Mouse (Mus musculus) macrophage (primary cell): ENCODE measurements around the gene Slamf7. TPM values are rescaled to one million over a fixed set of nuclear protein-coding genes. Genes with fewer than 3 reads are reported as not detected.
A peak's percentile ranks its signal among the peaks of the same experiment; 100 is the strongest.

Source experiments
- H3K27ac ChIP-seq: fragments of 350-480 bp; formaldehyde crosslinking; 2 replicates; pipeline ENCODE4 v1.9.0; 2021
- H3K36me3 ChIP-seq: fragments of 350-480 bp; formaldehyde crosslinking; 2 replicates; pipeline ENCODE4 v1.9.0; 2021; ENCODE audit errors: inconsistent target
- H3K4me3 ChIP-seq: fragments of 350-480 bp; formaldehyde crosslinking; 2 replicates; pipeline ENCODE4 v1.9.0; 2021; ENCODE audit errors: inconsistent target
- H3K79me2 ChIP-seq: fragments of 350-480 bp; formaldehyde crosslinking; 2 replicates; pipeline ENCODE4 v1.9.0; 2021; ENCODE audit errors: inconsistent target
- WGBS: methylation state at CpG from one replicate; pipeline ENCODE4 v1.1.7; 2026; ENCODE audit warnings: inconsistent platforms; ENCODE audit not compliant: missing documents; 5-methylcytosine and 5-hydroxymethylcytosine counted together
- polyA plus RNA-seq: library from polyadenylated mRNA; stranded (reverse); fragments of 250-400 nt; gene quantifications from 3 replicates; pipeline ENCODE4 v1.2.4, GENCODE M21; 2018; ENCODE audit warnings: inconsistent platforms

Gene Slamf7
- polyA plus RNA-seq, 1 experiment from 2014 or later, result 257 TPM

DNA sequence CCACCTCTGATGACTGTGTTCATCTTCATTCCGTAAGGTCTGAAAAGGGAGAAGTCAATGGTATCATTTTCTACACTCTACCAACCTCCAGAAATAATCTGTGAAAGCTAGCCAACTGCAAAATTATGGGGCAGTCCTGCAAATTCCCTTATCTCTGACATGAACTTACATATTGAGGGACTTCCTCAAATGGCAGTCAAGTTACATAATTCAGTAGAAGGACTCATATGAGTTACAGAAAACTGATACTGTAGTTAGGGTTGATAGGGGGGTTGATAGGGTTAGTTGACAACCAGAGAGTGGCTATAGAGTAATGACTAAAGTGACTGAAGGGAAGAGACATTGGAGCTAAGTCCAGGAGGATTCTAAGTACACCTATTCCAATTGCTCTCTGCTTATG lies 7.6 kb upstream of the Slamf7 start:
- no peaks in the 10 kb centered on the region for H3K79me2 ChIP-seq
- WGBS, result 6% methylated on average over 1 of the region's 1 CpGs

GRCm38 (mm10) chr1:171658561-171658991 lies 5.7 kb upstream of the Slamf7 start:
- 27% methylated on average over 5 of the region's 5 CpGs for WGBS
- Histone ChIP-seq H3K36me3 (no peaks in the 10 kb centered on the region), H3K27ac (peak overlapping the region; percentile 98), H3K79me2 (no peaks in the 10 kb centered on the region), H3K4me3 (no peak overlapping the region)

More for the DNA sequence above, 7.6 kb upstream of the Slamf7 start:
- H3K27ac ChIP-seq, result peak overlapping the region; percentile 98
- no peaks in the 10 kb centered on the region for H3K36me3 ChIP-seq
- no peak overlapping the region for H3K4me3 ChIP-seq

- peak overlapping the region; percentile 76 for H3K27ac ChIP-seq
- peaks cover 7% of the 10 kb centered on the region; the same call in 1 of the 2 replicates for H3K36me3 ChIP-seq
- H3K4me3 ChIP-seq, result peak overlapping the region; percentile 55
- peaks cover 57% of the 10 kb centered on the region for H3K79me2 ChIP-seq
- WGBS, result 32% methylated on average over 8 of the region's 8 CpGs
These were observed 4.0 kb downstream of the Slamf7 start for GRCm38 (mm10) chr1:171648840-171649239.

DNA sequence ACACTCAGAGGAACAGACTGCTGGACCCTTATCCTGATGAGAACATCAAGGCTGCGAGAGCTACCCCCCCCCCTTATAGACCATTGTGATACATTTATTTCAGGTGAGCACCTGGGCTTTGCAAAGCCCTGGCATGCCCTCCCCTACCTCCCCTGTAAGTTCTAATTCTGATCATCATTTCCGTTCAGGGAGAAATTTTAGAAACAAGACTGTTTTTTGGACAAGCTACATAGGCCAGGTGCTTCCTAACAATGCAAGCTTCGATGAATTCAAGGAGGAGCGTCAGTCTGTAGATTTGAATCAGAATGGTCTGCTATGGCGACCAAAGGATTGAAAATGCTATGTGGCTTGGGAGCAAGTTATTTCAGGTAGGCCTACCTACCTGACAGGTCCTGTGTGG lies 5.1 kb downstream of the Slamf7 start:
- Histone ChIP-seq H3K4me3 (peak overlapping the region; percentile 55), H3K36me3 (peaks cover 13% of the 10 kb centered on the region; the same call in 1 of the 2 replicates), H3K27ac (peak overlapping the region; percentile 76), H3K79me2 (peaks cover 68% of the 10 kb centered on the region)
- WGBS, result 94% methylated on average over 5 of the region's 5 CpGs

DNA sequence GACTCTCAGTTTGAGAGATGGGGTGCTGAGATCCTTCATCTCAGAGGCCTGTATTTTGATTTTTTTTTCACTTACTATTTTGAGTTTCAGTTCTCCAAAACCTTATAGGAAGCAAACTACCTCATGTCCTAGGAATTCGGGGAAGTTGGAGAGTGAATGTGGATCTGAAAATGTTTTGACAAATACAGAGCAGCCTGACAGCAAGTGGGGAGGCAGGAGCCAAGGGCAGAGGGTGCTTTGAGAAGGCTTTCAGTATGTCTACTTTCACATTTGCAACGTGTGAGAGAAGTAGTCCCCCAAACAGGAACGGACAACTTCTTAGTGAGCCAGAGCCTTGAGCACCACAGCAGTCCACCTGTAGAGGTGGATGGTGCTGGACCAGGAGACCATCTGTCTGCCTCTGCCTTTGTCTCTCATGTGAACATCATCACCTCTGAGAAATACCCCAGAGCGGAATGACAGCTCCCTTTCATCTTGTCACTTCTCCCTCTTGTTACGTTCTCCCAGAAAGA lies 6.3 kb downstream of the Slamf7 start:
- H3K27ac ChIP-seq, result peak overlapping the region; percentile 76
- peaks cover 80% of the 10 kb centered on the region for H3K79me2 ChIP-seq
- H3K36me3 ChIP-seq, result peaks cover 20% of the 10 kb centered on the region; the same call in 1 of the 2 replicates
- H3K4me3 ChIP-seq, result peak overlapping the region; percentile 55
- WGBS, result 48% methylated on average over 5 of the region's 5 CpGs

- Histone ChIP-seq H3K27ac (no peak overlapping the region), H3K4me3 (no peak overlapping the region), H3K79me2 (peaks cover 89% of the 10 kb centered on the region), H3K36me3 (peaks cover 40% of the 10 kb centered on the region)
- WGBS, result 89% methylated on average over 5 of the region's 7 CpGs
These were observed 9.2 kb downstream of the Slamf7 start for GRCm38 (mm10) chr1:171643612-171644011.

DNA sequence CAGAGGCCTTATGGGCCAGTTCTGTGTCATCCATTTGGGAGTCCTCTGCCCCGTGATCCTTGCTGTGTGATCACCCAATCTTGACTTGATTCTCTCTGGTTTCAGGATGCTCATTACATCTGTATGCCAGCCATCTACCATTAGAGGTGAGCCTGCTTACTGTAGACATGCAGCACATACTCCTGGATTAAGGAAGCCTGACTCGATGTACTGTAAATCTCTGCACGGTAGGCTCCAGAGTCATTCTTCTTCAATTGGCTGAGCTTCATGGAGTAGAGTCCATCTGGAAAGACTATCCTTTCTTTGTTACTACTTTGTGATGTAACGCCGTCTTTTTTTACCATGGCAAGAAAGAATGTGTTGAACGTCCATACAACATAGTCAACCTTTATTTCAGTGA lies 12.0 kb downstream of the Slamf7 start:
- Histone ChIP-seq H3K4me3 (no peak overlapping the region), H3K27ac (no peak overlapping the region), H3K79me2 (peaks cover 61% of the 10 kb centered on the region), H3K36me3 (peaks cover 68% of the 10 kb centered on the region)
- WGBS, result 93% methylated on average over 6 of the region's 6 CpGs

DNA sequence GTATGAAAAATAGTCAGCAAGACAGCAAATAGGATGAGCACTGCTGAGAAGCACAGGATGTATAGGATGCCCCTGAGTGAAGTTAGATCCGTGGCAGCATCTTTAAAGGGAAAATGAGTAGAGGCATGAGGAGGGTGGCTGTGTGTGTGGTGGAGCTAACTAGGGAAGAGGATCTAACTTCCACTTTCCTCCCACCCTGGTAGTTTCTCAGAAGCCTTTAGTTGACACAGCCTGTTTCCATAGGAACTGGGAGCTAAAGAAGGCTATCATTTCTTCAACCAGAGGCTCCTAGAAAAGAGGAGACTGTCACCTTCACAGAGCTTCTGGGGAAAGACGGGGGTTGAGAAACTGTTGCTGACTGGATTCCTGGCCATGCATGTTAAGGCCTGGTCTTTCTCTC lies 14.1 kb downstream of the Slamf7 start:
- H3K36me3 ChIP-seq, result peaks cover 79% of the 10 kb centered on the region
- H3K79me2 ChIP-seq, result peaks cover 40% of the 10 kb centered on the region
- H3K27ac ChIP-seq, result 0 out of 2 replicates have a peak overlapping the region, but pooled peaks have one; percentile 7
- no peak overlapping the region for H3K4me3 ChIP-seq
- WGBS, result 64% methylated on average over 2 of the region's 2 CpGs

- Histone ChIP-seq H3K27ac (peak overlapping the region; percentile 38), H3K79me2 (peaks cover 24% of the 10 kb centered on the region), H3K36me3 (peaks cover 82% of the 10 kb centered on the region), H3K4me3 (no peak overlapping the region)
- 53% methylated on average over 5 of the region's 8 CpGs for WGBS
These were observed 15.7 kb downstream of the Slamf7 start for GRCm38 (mm10) chr1:171637101-171637500.

GRCm38 (mm10) chr1:171635696-171636095 lies 17.1 kb downstream of the Slamf7 start:
- Histone ChIP-seq H3K27ac (no peak overlapping the region), H3K4me3 (no peak overlapping the region), H3K79me2 (peaks cover 10% of the 10 kb centered on the region; the same call in 1 of the 2 replicates), H3K36me3 (peaks cover 68% of the 10 kb centered on the region)
- WGBS, result 96% methylated on average over 5 of the region's 6 CpGs

- Histone ChIP-seq H3K27ac (peak overlapping the region; percentile 99), H3K36me3 (peaks cover 34% of the 10 kb centered on the region), H3K4me3 (no peak overlapping the region), H3K79me2 (no peaks in the 10 kb centered on the region; the same call in 1 of the 2 replicates)
- WGBS, result 6% methylated on average over 2 of the region's 2 CpGs
These were observed 21.4 kb downstream of the Slamf7 start for GRCm38 (mm10) chr1:171631447-171631846.

DNA sequence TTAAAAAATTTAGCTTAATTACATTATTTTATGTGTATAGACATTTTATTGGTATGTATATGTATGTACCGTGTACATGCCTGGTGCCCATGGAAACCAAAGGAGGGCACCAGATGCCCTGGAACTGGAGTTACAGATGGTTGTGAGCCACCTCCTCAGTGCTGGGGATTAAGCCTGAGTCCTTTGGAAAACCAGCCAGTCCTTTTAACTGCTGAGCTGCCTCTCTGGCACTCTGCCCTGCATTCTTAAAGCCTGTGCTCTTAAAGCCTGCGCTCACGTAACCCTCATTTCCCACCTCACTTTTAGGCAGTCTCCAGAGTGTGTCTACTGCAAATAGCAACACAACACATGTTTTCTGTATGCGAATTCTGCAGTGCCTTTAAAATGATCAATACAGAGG lies 21.9 kb downstream of the Slamf7 start:
- Histone ChIP-seq H3K4me3 (no peak overlapping the region), H3K36me3 (peaks cover 28% of the 10 kb centered on the region), H3K79me2 (no peaks in the 10 kb centered on the region; the same call in 1 of the 2 replicates), H3K27ac (peak overlapping the region; percentile 99)
- 57% methylated on average over 4 of the region's 4 CpGs for WGBS

- Histone ChIP-seq H3K27ac (peak overlapping the region; percentile 99), H3K36me3 (peaks cover 19% of the 10 kb centered on the region), H3K4me3 (no peak overlapping the region), H3K79me2 (no peaks in the 10 kb centered on the region)
- 82% methylated on average over 7 of the region's 7 CpGs for WGBS
These were observed 22.8 kb downstream of the Slamf7 start for GRCm38 (mm10) chr1:171630041-171630440.

DNA sequence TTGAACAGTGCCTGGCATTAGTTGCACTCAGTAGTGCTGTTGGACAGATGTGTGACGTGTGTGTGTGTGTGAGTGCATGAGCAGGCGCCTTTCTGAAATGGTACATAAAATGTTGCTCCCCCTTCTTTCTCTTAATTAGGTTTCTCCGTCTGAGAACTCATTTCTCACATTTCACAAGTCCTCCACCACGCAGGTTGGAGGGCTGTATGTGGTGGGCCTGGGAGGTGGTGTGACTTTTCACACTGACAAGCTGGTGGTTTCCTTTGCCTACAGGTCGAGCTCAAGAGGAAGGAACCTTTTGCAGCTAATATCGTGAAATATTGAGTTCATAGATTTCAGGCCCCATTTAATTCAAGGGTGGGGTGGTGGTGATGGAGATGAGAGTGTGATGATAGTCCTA lies 23.7 kb downstream of the Slamf7 start:
- Histone ChIP-seq H3K4me3 (no peak overlapping the region), H3K27ac (peak overlapping the region; percentile 99)
- 56% methylated on average over 6 of the region's 6 CpGs for WGBS

GRCm38 (mm10) chr1:171627801-171628200 lies 25.0 kb downstream of the Slamf7 start:
- 22% methylated on average over 3 of the region's 3 CpGs for WGBS
- H3K4me3 ChIP-seq, result no peak overlapping the region
- H3K36me3 ChIP-seq, result no peaks in the 10 kb centered on the region
- H3K79me2 ChIP-seq, result no peaks in the 10 kb centered on the region
- peak overlapping the region; percentile 99 for H3K27ac ChIP-seq

More for the DNA sequence above, 23.7 kb downstream of the Slamf7 start:
- H3K36me3 ChIP-seq, result peaks cover 12% of the 10 kb centered on the region; the same call in 1 of the 2 replicates
- H3K79me2 ChIP-seq, result no peaks in the 10 kb centered on the region
